Mouse (Mus musculus) bone marrow macrophage, adult 2 months (primary cell): ENCODE measurements around the gene Dip2c.

ENCODE experiments used
- CTCF ChIP-seq: IDR thresholded peaks from 2 replicates; pipeline ENCODE4 v1.5.1; 2012; ENCODE audit warnings: low read depth, mild to moderate bottlenecking, low read length, moderate library complexity
- POLR2A ChIP-seq: IDR thresholded peaks from 2 replicates; pipeline ENCODE4 v1.6.1; 2012; ENCODE audit warnings: mild to moderate bottlenecking, low read depth, low read length, borderline replicate concordance

DNA sequence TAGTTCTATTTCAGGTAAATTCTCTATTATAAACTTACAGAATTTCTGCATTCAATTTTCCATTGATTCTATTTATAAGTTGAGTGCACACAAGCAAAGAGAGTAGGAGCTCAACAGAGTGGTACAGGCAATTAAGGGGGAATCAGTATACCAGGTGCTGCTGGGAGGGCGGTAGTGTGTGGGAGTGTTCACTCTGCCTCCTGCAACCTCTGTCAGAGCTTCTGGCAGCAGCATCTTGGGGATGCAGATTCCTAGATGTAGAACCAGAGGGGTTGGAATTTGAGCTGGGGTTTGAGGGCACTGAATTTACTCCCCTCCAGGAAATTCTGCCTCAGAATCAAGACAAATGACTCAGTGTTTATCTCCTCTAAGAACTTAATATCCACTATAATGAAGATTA is 179.7 kb downstream of the Dip2c start:
- TF ChIP-seq CTCF: no peak
- no peak for TF ChIP-seq POLR2A
